Mouse (Mus musculus) adrenal gland (tissue): ENCODE measurements around the gene Atpaf1.

ENCODE experiments used
- intact Hi-C: fragments of 180-260 bp; cut with DNase I; formaldehyde crosslinking; loops from one replicate; pipeline ENCODE4 v1.15.1; 2025

The Atpaf1 gene

GRCm38 (mm10) chr4:115795360-115795759, 10.7 kb downstream of the Atpaf1 start:
- intact Hi-C loops = no loop called here

DNA sequence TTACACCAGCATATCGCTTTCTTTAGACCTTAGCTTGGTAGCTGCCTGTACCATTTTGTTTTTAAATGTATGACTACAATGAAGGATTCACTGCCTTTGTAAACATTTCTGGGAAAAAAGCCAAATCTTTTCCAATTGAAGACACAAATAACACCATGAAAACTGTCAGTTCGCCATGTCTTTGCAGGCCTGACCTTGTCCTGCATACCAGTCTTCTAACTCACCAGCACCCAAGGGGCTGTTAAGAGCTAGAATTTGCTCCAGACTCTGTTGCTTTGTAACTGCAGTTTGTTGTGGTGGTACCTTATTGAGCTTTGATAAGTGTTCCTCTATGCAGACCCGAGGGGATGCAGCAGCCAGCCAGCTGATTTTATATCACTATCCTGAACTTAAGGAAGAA, 15.4 kb downstream of the Atpaf1 start:
- intact Hi-C loops = no loop called here

DNA sequence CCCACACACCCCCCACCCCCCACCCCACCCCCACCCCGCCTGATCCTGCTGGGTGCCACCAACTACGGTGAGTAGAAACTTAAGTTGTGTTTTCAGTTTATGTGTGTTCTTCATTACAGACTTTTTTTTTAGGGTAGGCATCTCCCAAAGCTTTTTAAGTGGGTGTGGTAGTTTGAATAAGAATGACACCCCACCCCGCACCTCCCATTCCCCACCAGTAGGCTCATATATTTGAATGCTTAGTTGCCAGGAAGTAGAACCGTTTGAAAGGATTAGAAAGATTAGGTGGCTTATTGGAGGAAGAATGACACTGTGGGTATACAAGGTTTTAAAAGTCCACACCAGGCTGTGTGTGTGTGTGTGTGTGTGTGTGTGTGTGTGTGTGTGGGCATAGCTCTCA, 27.7 kb downstream of the Atpaf1 start:
- intact Hi-C loops = no loop called here

DNA sequence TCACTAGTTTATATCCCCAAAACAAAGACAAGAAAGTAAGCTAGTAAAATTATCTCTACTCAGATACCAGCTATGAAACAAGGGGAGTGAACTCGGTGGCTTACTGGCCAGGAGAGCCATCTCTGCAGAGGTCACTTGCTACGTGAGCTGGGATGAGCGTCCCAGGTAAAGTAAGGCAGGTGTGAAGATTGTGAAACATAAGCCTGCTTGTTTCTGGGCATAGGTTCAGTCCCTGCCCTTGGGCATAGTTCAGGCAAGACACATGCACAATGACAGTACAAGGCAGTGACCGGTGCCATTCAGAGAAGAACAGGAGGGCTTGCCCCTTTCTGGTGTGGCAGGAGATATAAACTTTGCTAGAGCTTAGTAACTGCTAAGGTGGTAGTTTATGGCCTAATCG, 31.0 kb downstream of the Atpaf1 start:
- intact Hi-C loops = no loop called here

- intact Hi-C loops = no loop called here
These were observed 35.6 kb downstream of the Atpaf1 start for GRCm38 (mm10) chr4:115820199-115820598.

GRCm38 (mm10) chr4:115820944-115821343, 36.3 kb downstream of the Atpaf1 start:
- intact Hi-C loops = no loop called here

- intact Hi-C loops = no loop called here
These were observed 36.8 kb downstream of the Atpaf1 start for GRCm38 (mm10) chr4:115821431-115821830.

GRCm38 (mm10) chr4:115821928-115822327, 37.3 kb downstream of the Atpaf1 start:
- intact Hi-C loops = no loop called here

DNA sequence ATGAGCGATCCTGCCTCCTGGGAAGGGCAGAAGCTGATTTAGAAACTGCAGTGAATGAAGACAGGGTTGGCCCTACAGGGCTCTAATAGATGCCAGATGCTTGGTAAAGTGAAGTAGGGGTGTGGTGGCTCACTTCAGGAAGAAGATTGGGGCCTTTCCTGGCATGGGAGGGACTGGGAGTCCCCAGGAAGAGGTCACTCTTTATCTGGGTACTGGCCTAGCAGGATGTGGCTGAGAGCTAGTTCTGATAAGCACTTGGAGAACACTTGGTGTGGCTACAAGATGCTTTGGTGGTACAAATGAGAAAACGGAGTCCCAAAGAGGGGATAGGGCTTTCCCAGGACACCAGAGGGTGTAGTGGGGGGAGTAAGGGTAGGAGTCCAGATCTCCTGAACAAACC, 39.6 kb downstream of the Atpaf1 start:
- intact Hi-C loops = no loop called here

- intact Hi-C loops = no loop called here
These were observed 40.7 kb downstream of the Atpaf1 start for GRCm38 (mm10) chr4:115825271-115825670.

DNA sequence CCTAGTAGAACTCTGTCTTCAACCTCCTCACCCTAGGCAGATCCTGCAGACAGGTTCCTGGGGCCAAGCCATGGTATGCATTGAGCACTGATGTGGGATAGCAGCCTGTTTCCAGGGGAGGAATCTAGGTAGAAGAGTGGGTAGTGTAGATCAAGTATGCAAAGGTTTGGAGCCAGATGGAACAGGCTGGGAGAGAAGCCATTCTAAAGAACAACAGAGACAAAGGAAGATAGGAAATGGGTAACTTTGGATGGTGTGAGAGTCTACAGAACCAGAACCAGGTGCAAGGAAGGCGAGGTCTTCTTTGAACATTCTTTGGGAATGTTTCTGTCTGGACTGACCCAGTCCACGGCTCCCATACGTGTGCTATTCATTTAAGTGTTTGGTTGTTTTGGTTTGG, 42.5 kb downstream of the Atpaf1 start:
- intact Hi-C loops = no loop called here

GRCm38 (mm10) chr4:115827535-115827887, 42.9 kb downstream of the Atpaf1 start:
- intact Hi-C loops = no loop called here

DNA sequence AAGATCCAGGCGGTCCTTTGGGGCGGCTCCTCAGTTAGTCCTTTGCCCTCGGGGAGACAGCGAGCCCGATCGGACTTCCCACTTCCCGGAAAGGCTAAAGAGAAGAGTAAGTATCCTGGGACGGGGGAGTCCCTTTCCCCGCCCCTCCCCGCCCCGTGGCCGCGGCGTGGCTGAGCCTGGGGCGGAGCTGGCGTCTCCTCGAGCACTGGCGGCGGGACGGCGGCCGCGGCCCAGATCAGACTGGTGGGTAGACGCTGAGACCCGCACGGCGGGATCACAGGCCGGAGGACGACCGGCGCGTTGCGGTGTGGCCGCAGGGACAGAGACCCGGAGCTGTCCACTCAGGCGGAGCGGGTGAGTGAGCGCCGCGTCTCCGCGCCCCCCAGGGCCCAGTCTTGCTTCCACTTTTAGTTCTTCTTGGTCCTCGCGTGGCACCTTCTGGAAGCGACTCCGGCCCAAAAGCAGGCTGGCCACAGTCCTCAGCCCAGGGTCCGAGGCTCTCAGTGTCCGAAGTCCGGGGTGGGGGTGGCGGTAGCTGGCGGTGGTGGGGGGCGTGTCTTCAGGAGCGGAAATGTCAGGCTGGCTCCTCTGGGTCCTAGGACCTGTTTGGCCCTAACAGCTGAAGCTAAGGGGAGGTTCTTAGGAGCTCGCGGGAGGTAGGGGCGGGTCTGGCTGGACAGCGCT, 43.4 kb downstream of the Atpaf1 start, which contains the start of gene Mob3c:
TSS of gene Mob3c (plus strand) at position 205 of the 684 bp plus-strand sequence.
- intact Hi-C loops = no loop called here

DNA sequence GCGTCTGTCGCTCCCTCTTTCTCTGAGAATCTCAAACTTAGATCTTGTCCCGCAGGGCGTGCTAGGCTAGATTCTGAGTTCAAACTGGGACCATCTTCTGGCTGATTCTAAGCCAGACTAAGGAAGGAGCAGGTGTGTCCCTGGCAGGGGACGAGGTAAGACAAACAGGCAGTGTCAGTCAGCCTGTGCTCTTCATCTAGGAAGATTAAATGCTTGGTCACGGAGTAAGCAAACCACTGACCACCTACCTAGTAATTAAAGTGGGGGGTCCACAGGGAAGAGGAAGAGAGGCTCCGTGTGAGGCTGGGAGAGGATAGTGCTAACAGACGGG, 43.9 kb downstream of the Atpaf1 start:
- intact Hi-C loops = no loop called here

DNA sequence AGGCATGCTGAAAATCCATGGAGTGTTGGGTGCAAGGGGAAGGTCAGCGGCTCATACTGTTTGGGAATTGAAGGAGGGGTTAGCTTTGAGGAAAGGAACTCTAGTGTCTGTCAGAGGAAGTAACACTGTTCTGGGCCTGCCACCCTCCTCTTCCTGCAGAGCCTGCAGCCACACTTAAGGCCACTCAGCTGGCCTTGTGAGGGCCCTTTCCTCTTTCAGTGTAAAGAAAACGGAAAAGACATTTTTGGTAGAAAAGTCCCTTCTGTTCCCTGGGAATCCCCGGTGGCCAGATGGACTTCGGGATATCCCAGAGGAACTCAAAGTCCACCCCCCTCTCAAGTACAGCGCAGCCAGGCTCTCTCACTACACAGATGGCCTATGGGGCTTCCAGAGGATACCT, 45.9 kb downstream of the Atpaf1 start:
- intact Hi-C loops = no loop called here

DNA sequence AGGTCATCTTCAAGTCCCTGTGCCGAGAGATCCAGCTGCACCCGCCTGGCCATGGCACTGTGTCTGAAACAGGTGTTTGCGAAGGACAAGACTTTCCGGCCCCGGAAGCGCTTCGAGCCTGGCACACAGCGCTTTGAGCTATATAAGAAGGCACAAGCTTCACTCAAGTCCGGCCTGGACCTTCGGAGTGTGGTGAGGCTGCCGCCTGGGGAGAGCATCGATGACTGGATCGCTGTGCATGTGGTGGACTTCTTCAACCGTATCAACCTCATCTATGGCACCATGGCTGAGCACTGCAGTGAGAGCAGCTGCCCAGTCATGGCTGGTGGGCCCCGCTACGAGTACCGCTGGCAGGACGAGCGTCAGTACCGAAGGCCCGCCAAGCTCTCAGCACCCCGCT, 46.6 kb downstream of the Atpaf1 start:
- intact Hi-C loops = no loop called here

- intact Hi-C loops = no loop called here
These were observed 47.4 kb downstream of the Atpaf1 start for GRCm38 (mm10) chr4:115832040-115832439.

DNA sequence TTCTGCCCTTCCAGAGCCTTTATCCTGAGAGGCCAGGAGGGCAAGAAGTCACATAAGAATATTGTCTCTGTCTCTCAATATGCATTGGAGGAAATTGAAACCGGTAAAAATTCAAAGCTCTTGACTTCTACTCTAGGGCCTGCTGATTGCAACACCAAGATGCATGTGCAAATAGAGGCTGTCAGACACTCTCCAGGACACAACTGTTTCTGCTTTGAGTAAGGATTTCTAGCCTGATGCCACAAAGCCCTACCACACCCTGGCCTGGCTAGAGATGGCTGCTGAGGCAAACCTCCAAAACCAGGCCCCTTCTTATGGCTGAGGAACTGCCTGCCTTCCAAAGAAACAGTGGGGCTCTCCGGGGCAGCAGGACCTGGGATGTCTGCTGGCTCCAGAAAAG, 51.0 kb downstream of the Atpaf1 start:
- intact Hi-C loops = loop anchor here (5.0 kb wide), 1 partner anchor 98 kb away; the partner anchor contains the start of gene Efcab14

- intact Hi-C loops = loop anchor here (5.0 kb wide), 1 partner anchor 101 kb away; the partner anchor contains the start of gene Efcab14
These were observed 53.6 kb downstream of the Atpaf1 start for GRCm38 (mm10) chr4:115838196-115838595.

- intact Hi-C loops = loop anchor here (5.0 kb wide), 1 partner anchor 102 kb away; the partner anchor contains the start of gene Efcab14
These were observed 54.4 kb downstream of the Atpaf1 start, which contains the start of gene Mknk1 for GRCm38 (mm10) chr4:115838696-115839641. Gene Mknk1 (plus strand): TSS chr4:115839198.

DNA sequence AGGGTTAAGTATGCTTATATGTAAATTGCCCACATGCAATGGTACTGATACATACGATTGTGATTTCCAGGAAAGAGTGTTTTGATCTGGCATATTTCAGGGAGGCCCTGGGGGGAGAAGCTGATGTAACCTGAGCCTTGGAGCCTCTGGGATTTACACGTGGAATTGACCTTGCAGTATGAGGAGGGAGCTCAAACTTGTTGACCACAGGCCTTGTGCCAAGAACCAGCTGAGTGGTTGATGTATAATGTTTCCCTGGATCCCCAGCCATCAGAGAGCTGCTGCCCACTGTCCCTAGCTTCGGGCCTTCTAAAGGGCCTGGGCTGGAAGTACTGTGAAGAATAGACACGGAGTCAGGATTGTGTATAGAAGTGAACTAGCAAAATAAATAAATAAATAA, 55.3 kb downstream of the Atpaf1 start:
- intact Hi-C loops = loop anchor here (5.0 kb wide), 1 partner anchor 103 kb away; the partner anchor contains the start of gene Efcab14

DNA sequence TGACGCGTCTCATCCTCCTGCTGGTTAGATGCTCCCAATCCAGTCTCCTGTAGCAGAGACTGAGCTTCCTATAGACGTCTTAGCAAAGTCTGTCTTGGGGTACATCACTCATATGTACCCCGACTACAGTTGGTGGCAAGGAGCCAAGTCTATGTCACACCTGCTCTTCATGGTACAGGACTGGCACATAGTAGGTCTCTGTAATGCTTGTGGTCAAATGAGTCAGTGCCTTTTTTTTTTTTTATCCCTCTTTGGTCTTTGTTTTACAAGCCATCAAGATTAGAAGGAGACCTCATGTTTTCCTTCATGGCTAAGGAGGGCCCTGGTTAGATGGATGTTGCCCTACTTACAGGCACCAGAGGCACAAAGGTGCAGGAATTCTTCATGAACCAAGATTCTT, 56.2 kb downstream of the Atpaf1 start:
- intact Hi-C loops = no loop called here
